Mouse (Mus musculus) T-helper 2 cell (primary cell): ENCODE results near the gene Mup15.

Experiments used
- in situ Hi-C: fragments of 300-600 bp; cut with MboI, MseI; formaldehyde crosslinking; loops from one replicate; pipeline ENCODE4 v1.15.1; 2025; ENCODE audit warnings: high pct_unique_total_duplicates

Gene Mup15

GRCm38 (mm10) chr4:61439643-61440042, at the start of gene Mup15:
Gene Mup15, minus strand, starts transcription at chr4:61439743.
- in situ Hi-C loops = loop anchor here (10.0 to 25.0 kb wide), 3 partner anchors 148 to 1375 kb away; partner anchors contain the start of genes Mup11 and Mup17
